Mouse (Mus musculus) activated CD4-positive, CD25-positive, alpha-beta regulatory T cell, adult 9 weeks (primary cell): ENCODE results near the gene Iars. TPM values are rescaled to one million over a fixed set of nuclear protein-coding genes. Genes with fewer than 3 reads are reported as not detected.

ENCODE experiments used
- polyA plus RNA-seq: library from polyadenylated mRNA; unstranded; fragments of 100-300 nt; shearing (Covaris generic); gene quantifications from one replicate; pipeline ENCODE4 v1.2.1, GENCODE M21; 2017

Gene Iars
- polyA plus RNA-seq = 60.7 TPM

GRCm38 (mm10) chr13:49681351-49682232, at the start of gene Iars:
TSS of gene Iars (plus strand) at chr13:49682100.

GRCm38 (mm10) chr13:49652481-49653179, 29.3 kb upstream of the Iars start, which contains the start of the genes Cenpp and Nol8:
TSS of gene Cenpp (minus strand) at chr13:49652785.
TSS of gene Nol8 (plus strand) at chr13:49653078.

Other genes with a start within 250 kb of the Iars start
- 4.5 TPM for gene Tes3-ps, start 188.8 kb upstream of the Iars start, polyA plus RNA-seq
- gene Ecm2, start 177.3 kb upstream of the Iars start, polyA plus RNA-seq = 0.31 TPM
- gene Aspn, start 137.7 kb upstream of the Iars start, polyA plus RNA-seq = not detected
- 0.17 TPM for gene Omd, start 99.6 kb upstream of the Iars start, polyA plus RNA-seq
- 0.17 TPM for gene Ogn, start 74.1 kb upstream of the Iars start, polyA plus RNA-seq
- gene Cenpp, start 29.3 kb upstream of the Iars start, polyA plus RNA-seq = 3.1 TPM
- gene Nol8, start 29.0 kb upstream of the Iars start, polyA plus RNA-seq = 52.5 TPM
- gene Gm30302, start 116.9 kb downstream of the Iars start, polyA plus RNA-seq = not detected